Mouse (Mus musculus): ENCODE results near the gene Galnt15. TPM values are rescaled to one million over a fixed set of nuclear protein-coding genes. Genes with fewer than 3 reads are reported as not detected.

Galnt15 gene
- polyA plus RNA-seq, 1 experiment from 2014 or later, result 0.14 TPM

DNA sequence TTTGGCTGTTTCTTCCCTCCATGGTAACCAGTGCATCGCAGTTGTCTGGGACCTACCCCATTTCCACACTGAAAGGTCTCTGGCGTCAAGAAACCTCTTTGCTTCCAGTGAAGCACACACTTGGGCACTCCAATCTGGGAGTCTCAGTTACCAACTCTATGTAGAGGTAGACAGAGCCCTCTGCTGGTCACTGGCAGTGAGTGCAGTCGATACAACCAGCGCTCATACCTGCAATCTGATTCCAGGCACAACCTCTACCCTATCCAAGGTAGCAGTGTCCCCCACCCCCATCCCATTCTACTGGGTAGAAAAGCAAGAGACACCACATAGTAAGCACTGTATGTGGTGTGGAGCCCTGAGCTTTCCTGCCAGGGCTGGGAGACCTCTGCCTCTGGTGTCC, 3.7 kb downstream of the Galnt15 start:
- TF ChIP-seq CTCF (IDR thresholded peaks at IDR 0.05), result no peak
- ChIA-PET POLR2A (no interaction called here), CTCF (interaction anchor here (0.7 to 6.4 kb wide), 13 partner anchors 8 to 375 kb away, joined by 3 to 72 read pairs (median 3); no protein-coding TSS in a partner anchor)
- DNase-seq (ENCODE audit: low read depth, low spot score) (no peak), ATAC-seq (no peak)
- no peaks in the 10 kb centered on the region for H3K27me3 ChIP-seq
- in situ Hi-C loops (cut with MboI; ENCODE audit: low pct_unique_long_range_greater_than_20kb), result loop anchor here (5.0 kb wide), 1 partner anchor 75 kb away; no protein-coding TSS in a partner anchor

GRCm38 (mm10) chr14:32036482-32036881, 7.7 kb downstream of the Galnt15 start:
- ChIA-PET CTCF (interaction anchor here (1.2 kb wide), 1 partner anchor 82 kb away, joined by 3 read pairs; no protein-coding TSS in a partner anchor), POLR2A (no interaction called here)
- no peak for DNase-seq (ENCODE audit: low read depth, low spot score)
- in situ Hi-C loops (cut with MboI; ENCODE audit: low pct_unique_long_range_greater_than_20kb), result no loop called here
- TF ChIP-seq CTCF (IDR thresholded peaks at IDR 0.05), result no peak
- H3K27me3 ChIP-seq, result no peaks in the 10 kb centered on the region
- no peak for ATAC-seq

GRCm38 (mm10) chr14:32037661-32038252, 9.0 kb downstream of the Galnt15 start:
- CTCF ChIA-PET, result interaction anchor here (1.2 kb wide), 1 partner anchor 83 kb away, joined by 3 read pairs; no protein-coding TSS in a partner anchor
- POLR2A ChIA-PET, result no interaction called here
- no peak for TF ChIP-seq CTCF (IDR thresholded peaks at IDR 0.05)
- DNase-seq (ENCODE audit: low read depth, low spot score) (no peak), ATAC-seq (no peak)
- H3K27me3 ChIP-seq, result no peaks in the 10 kb centered on the region
- in situ Hi-C loops (cut with MboI; ENCODE audit: low pct_unique_long_range_greater_than_20kb), result no loop called here

GRCm38 (mm10) chr14:32042108-32042507, 13.3 kb downstream of the Galnt15 start:
- ChIA-PET CTCF (no interaction called here), POLR2A (no interaction called here)
- TF ChIP-seq CTCF (IDR thresholded peaks at IDR 0.05), result no peak
- no peaks in the 10 kb centered on the region for H3K27me3 ChIP-seq
- ATAC-seq (no peak), DNase-seq (ENCODE audit: low read depth, low spot score) (no peak)
- in situ Hi-C loops (cut with MboI; ENCODE audit: low pct_unique_long_range_greater_than_20kb), result no loop called here

DNA sequence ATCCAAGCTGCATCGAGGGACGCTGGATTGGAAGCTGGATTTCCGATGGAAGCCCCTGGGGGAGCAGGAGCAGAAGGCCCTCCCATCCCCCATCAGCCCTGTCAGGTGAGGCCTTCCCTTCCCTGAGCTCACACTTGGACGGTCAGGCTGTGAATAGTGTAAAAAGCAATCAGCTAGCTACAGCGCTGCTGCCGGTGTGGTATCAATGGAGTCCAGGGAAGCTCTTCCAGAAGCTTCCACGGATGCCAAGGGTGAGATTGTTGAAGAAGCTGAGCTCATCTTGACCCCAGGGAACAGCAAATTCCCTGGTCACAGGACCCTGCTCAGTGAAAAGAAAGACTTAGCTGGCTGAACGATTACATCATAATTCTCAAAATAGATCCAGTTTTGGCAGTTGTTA, 17.6 kb downstream of the Galnt15 start:
- no peak for TF ChIP-seq CTCF (IDR thresholded peaks at IDR 0.05)
- POLR2A ChIA-PET, result interaction anchor here (0.7 kb wide), 1 partner anchor 38 kb away, joined by 3 read pairs; no protein-coding TSS in a partner anchor
- DNase-seq (ENCODE audit: low read depth, low spot score) (no peak), ATAC-seq (no peak)
- no peaks in the 10 kb centered on the region for H3K27me3 ChIP-seq
- in situ Hi-C loops (cut with MboI; ENCODE audit: low pct_unique_long_range_greater_than_20kb), result no loop called here
- CTCF ChIA-PET, result no interaction called here

DNA sequence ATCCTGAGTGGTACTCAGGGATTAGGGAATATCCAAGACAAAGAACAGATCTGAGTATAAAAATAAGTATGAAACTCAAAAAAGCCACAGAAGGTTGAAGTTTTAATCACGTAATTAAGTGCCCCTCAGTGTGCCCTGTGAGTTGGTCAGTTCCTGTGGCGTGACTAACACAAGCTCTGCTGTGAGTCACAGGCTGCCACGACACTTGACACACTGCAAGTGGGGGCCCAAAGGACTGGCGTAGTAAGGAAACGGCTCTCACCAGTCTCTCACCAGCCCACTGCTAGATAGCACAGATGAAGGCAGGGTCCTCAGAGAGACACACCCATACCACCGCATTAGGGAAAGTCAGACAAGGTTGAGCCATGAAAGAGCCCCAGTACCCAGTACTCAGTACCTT, 21.4 kb downstream of the Galnt15 start:
- no peak for TF ChIP-seq CTCF (IDR thresholded peaks at IDR 0.05)
- ChIA-PET POLR2A (no interaction called here), CTCF (interaction anchor here (0.6 to 1.4 kb wide), 3 partner anchors 26 to 96 kb away, joined by 3 read pairs; no protein-coding TSS in a partner anchor)
- DNase-seq (ENCODE audit: low read depth, low spot score) (no peak), ATAC-seq (no peak)
- in situ Hi-C loops (cut with MboI; ENCODE audit: low pct_unique_long_range_greater_than_20kb), result no loop called here
- no peaks in the 10 kb centered on the region for H3K27me3 ChIP-seq

- POLR2A ChIA-PET, result no interaction called here
- ATAC-seq, result no peak
- no peak for DNase-seq (ENCODE audit: low read depth, low spot score)
- H3K27me3 ChIP-seq, result no peaks in the 10 kb centered on the region
- TF ChIP-seq CTCF (IDR thresholded peaks at IDR 0.05), result no peak
- CTCF ChIA-PET, result no interaction called here
- in situ Hi-C loops (cut with MboI; ENCODE audit: low pct_unique_long_range_greater_than_20kb), result no loop called here
Observed at GRCm38 (mm10) chr14:32053895-32054294, 25.1 kb downstream of the Galnt15 start.

DNA sequence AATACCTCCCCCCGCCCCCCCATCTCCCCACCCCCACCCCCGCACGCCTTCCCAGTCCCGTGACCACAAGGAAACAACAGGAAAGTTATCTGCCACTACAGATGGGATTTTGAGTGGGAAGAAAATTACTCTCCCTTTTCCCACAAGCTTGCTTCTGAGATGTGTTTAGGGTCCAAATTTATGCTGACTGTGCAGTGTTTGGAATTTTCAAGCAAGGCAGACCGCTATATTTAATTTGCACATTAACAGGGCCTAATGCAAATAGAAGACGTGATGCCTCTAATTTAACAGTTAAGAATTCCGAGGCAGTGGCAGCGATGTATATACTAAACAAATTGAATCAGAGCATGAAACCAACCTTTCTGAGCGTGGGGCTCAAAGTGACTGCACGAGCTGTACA, 26.0 kb downstream of the Galnt15 start:
- in situ Hi-C loops (cut with MboI; ENCODE audit: low pct_unique_long_range_greater_than_20kb), result no loop called here
- no peak for TF ChIP-seq CTCF (IDR thresholded peaks at IDR 0.05)

GRCm38 (mm10) chr14:32055781-32056180, 27.0 kb downstream of the Galnt15 start:
- no peak for TF ChIP-seq CTCF (IDR thresholded peaks at IDR 0.05)
- CTCF ChIA-PET, result interaction anchor here (0.7 to 1.4 kb wide), 2 partner anchors 23 to 264 kb away, joined by 3 to 5 read pairs; no protein-coding TSS in a partner anchor
- POLR2A ChIA-PET, result no interaction called here
- DNase-seq (ENCODE audit: low read depth, low spot score) (no peak), ATAC-seq (no peak)
- H3K27me3 ChIP-seq, result no peaks in the 10 kb centered on the region
- in situ Hi-C loops (cut with MboI; ENCODE audit: low pct_unique_long_range_greater_than_20kb), result no loop called here

More for the DNA sequence above, 26.0 kb downstream of the Galnt15 start:
- ChIA-PET POLR2A (no interaction called here), CTCF (interaction anchor here (0.8 kb wide), 1 partner anchor 15 kb away, joined by 3 read pairs; no protein-coding TSS in a partner anchor)
- DNase-seq (ENCODE audit: low read depth, low spot score) (no peak), ATAC-seq (no peak)
- no peaks in the 10 kb centered on the region for H3K27me3 ChIP-seq

DNA sequence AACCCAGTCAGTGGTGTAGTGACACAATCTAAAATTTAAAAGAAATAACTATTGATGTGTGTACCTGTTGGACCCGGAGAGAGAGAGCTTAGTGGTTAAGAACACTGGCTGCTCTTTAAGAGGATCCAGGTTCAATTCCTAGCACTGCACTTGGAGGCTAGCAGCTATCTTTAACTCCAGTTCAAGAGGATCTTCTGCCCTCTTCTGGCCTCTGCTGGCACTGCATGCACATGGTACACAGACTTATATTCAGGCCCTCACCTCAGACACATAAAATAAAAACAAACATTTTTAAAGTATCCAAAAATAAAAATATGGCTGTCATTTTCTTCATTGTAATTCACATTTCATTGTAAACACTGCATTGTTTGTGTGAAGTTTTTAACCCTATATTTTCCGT, 27.9 kb downstream of the Galnt15 start:
- no peak for DNase-seq (ENCODE audit: low read depth, low spot score)
- no peak for ATAC-seq
- CTCF ChIA-PET, result interaction anchor here (0.7 to 1.4 kb wide), 3 partner anchors 24 to 265 kb away, joined by 3 to 5 read pairs (median 3); no protein-coding TSS in a partner anchor
- POLR2A ChIA-PET, result no interaction called here
- H3K27me3 ChIP-seq, result no peaks in the 10 kb centered on the region
- in situ Hi-C loops (cut with MboI; ENCODE audit: low pct_unique_long_range_greater_than_20kb), result no loop called here
- no peak for TF ChIP-seq CTCF (IDR thresholded peaks at IDR 0.05)

GRCm38 (mm10) chr14:32057664-32058063, 28.9 kb downstream of the Galnt15 start:
- ChIA-PET CTCF (no interaction called here), POLR2A (no interaction called here)
- DNase-seq (ENCODE audit: low read depth, low spot score) (no peak), ATAC-seq (no peak)
- H3K27me3 ChIP-seq, result no peaks in the 10 kb centered on the region
- in situ Hi-C loops (cut with MboI; ENCODE audit: low pct_unique_long_range_greater_than_20kb), result no loop called here
- no peak for TF ChIP-seq CTCF (IDR thresholded peaks at IDR 0.05)

Measured in Patski (cell line).